Mouse (Mus musculus) brain, adult 2 months (tissue): ENCODE measurements around the gene Vwf.

Experiments
- DNase-seq: peaks from one replicate; pipeline ENCODE4 v3.0.0; 2011; ENCODE audit warnings: low read depth, low spot score

Gene Vwf

GRCm38 (mm10) chr6:125620764-125621163, 74.2 kb downstream of the Vwf start:
- DNase-seq = peak; percentile 72

GRCm38 (mm10) chr6:125622434-125622833, 75.9 kb downstream of the Vwf start:
- DNase-seq = peak; percentile 49

GRCm38 (mm10) chr6:125640486-125640885, 93.9 kb downstream of the Vwf start:
- DNase-seq = no peak

GRCm38 (mm10) chr6:125641146-125641545, 94.6 kb downstream of the Vwf start:
- DNase-seq = peak; percentile 83

- DNase-seq = no peak
Observed at GRCm38 (mm10) chr6:125648964-125649363, 102.4 kb downstream of the Vwf start.

GRCm38 (mm10) chr6:125651335-125651734, 104.8 kb downstream of the Vwf start:
- DNase-seq = no peak

- no peak for DNase-seq
Observed at GRCm38 (mm10) chr6:125653416-125653815, 106.8 kb downstream of the Vwf start.

- DNase-seq = peak; percentile 45
Observed at GRCm38 (mm10) chr6:125656921-125657320, 110.3 kb downstream of the Vwf start.

GRCm38 (mm10) chr6:125657966-125658365, 111.4 kb downstream of the Vwf start:
- DNase-seq = no peak

GRCm38 (mm10) chr6:125661106-125661877, 114.7 kb downstream of the Vwf start:
- peak; percentile 71 for DNase-seq

GRCm38 (mm10) chr6:125663906-125664305, 117.3 kb downstream of the Vwf start:
- DNase-seq = no peak

GRCm38 (mm10) chr6:125671835-125672234, 125.3 kb downstream of the Vwf start:
- DNase-seq = no peak

GRCm38 (mm10) chr6:125678492-125678891, 131.9 kb downstream of the Vwf start:
- no peak for DNase-seq

- DNase-seq = no peak
Observed at GRCm38 (mm10) chr6:125680613-125681012, 134.0 kb downstream of the Vwf start.

- no peak for DNase-seq
Observed at GRCm38 (mm10) chr6:125685420-125685819, 138.8 kb downstream of the Vwf start.

- no peak for DNase-seq
Observed at GRCm38 (mm10) chr6:125687986-125688385, 141.4 kb downstream of the Vwf start.

- peak; percentile 5 for DNase-seq
Observed at GRCm38 (mm10) chr6:125690057-125690703, 143.6 kb downstream of the Vwf start, which contains the start of gene Ano2. Gene Ano2, plus strand, starts transcription at chr6:125690419.

- DNase-seq = no peak
Observed at GRCm38 (mm10) chr6:125701146-125701545, 154.6 kb downstream of the Vwf start.

- DNase-seq = peak; percentile 69
Observed at GRCm38 (mm10) chr6:125711261-125711660, 164.7 kb downstream of the Vwf start.

- DNase-seq = no peak
Observed at GRCm38 (mm10) chr6:125726408-125726807, 179.8 kb downstream of the Vwf start.

- DNase-seq = no peak
Observed at GRCm38 (mm10) chr6:125727484-125727911, 180.9 kb downstream of the Vwf start.

- DNase-seq = no peak
Observed at GRCm38 (mm10) chr6:125729471-125729870, 182.9 kb downstream of the Vwf start.

- DNase-seq = no peak
Observed at GRCm38 (mm10) chr6:125729986-125730535, 183.5 kb downstream of the Vwf start.
